Mouse (Mus musculus) testis, adult 2 months (tissue): ENCODE measurements around the gene Ankrd36. TPM values are rescaled to one million over a fixed set of nuclear protein-coding genes. Genes with fewer than 3 reads are reported as not detected.

ENCODE experiments used
- H3K27ac ChIP-seq: fragments of 200-500 bp; 2 replicates; pipeline ENCODE4 v1.5.1; 2012; ENCODE audit warnings: low read depth, low read length; ENCODE audit not compliant: control insufficient read depth, insufficient read depth
- H3K27me3 ChIP-seq: fragments of 200-500 bp; 2 replicates; pipeline ENCODE4 v1.6.1; 2012; ENCODE audit warnings: mild to moderate bottlenecking, low read length, moderate library complexity; ENCODE audit not compliant: control insufficient read depth, insufficient read depth
- H3K36me3 ChIP-seq: fragments of 200-500 bp; 2 replicates; pipeline ENCODE4 v1.6.1; 2012; ENCODE audit warnings: mild to moderate bottlenecking, low read length; ENCODE audit not compliant: control insufficient read depth, insufficient read depth
- H3K4me1 ChIP-seq: fragments of 200-500 bp; 2 replicates; pipeline ENCODE4 v1.6.1; 2012; ENCODE audit warnings: low read length; ENCODE audit not compliant: control insufficient read depth, insufficient read depth
- H3K4me3 ChIP-seq: fragments of 200-500 bp; 2 replicates; pipeline ENCODE4 v1.5.1; 2012; ENCODE audit warnings: low read depth, mild to moderate bottlenecking, low read length, moderate library complexity, mixed read lengths; ENCODE audit not compliant: control insufficient read depth
- CTCF ChIP-seq: fragments of 200-500 bp; IDR thresholded peaks from 2 replicates; pipeline ENCODE4 v1.5.1; 2012; ENCODE audit warnings: low read depth, mild to moderate bottlenecking, inconsistent platforms, low read length, moderate library complexity; ENCODE audit not compliant: control insufficient read depth, insufficient read depth, insufficient replicate concordance
- POLR2A ChIP-seq: fragments of 200-500 bp; IDR thresholded peaks from 2 replicates; pipeline ENCODE4 v1.6.1; 2012; ENCODE audit warnings: low read depth, mild to moderate bottlenecking, inconsistent platforms, low read length, moderate library complexity; ENCODE audit not compliant: control insufficient read depth
- polyA plus RNA-seq: library from polyadenylated mRNA; depleted of rRNA; stranded (reverse); fragments of >200 nt; gene quantifications from 2 replicates; pipeline ENCODE4 v1.2.3, GENCODE M21; 2012

Ankrd36 gene
- polyA plus RNA-seq, 1 experiment: 260 TPM

GRCm38 (mm10) chr11:5551430-5551829 is 18.1 kb upstream of the Ankrd36 start:
- H3K4me3 ChIP-seq: no peak overlapping the region
- no peaks in the 10 kb centered on the region for H3K27me3 ChIP-seq
- no peaks in the 10 kb centered on the region for H3K4me1 ChIP-seq
- TF ChIP-seq POLR2A (no peak), CTCF (no peak)
- H3K36me3 ChIP-seq: no peaks in the 10 kb centered on the region
- no peak overlapping the region for H3K27ac ChIP-seq

- Histone ChIP-seq H3K4me3 (no peak overlapping the region), H3K27ac (no peak overlapping the region), H3K27me3 (no peaks in the 10 kb centered on the region), H3K4me1 (no peaks in the 10 kb centered on the region), H3K36me3 (no peaks in the 10 kb centered on the region)
- TF ChIP-seq POLR2A: no peak
- TF ChIP-seq CTCF: no peak
These were observed 17.6 kb upstream of the Ankrd36 start for GRCm38 (mm10) chr11:5551931-5552330.

- TF ChIP-seq POLR2A (no peak), CTCF (no peak)
- Histone ChIP-seq H3K4me1 (no peaks in the 10 kb centered on the region), H3K36me3 (no peaks in the 10 kb centered on the region), H3K27ac (no peak overlapping the region), H3K27me3 (no peaks in the 10 kb centered on the region), H3K4me3 (no peak overlapping the region)
These were observed 9.2 kb upstream of the Ankrd36 start for GRCm38 (mm10) chr11:5560273-5560672.

- TF ChIP-seq CTCF (no peak), POLR2A (no peak)
- no peak overlapping the region for H3K27ac ChIP-seq
- H3K27me3 ChIP-seq: no peaks in the 10 kb centered on the region
- H3K36me3 ChIP-seq: no peaks in the 10 kb centered on the region
- no peaks in the 10 kb centered on the region for H3K4me1 ChIP-seq
- H3K4me3 ChIP-seq: no peak overlapping the region
These were observed 6.7 kb upstream of the Ankrd36 start for GRCm38 (mm10) chr11:5562625-5563268.

GRCm38 (mm10) chr11:5563898-5564297 is 5.6 kb upstream of the Ankrd36 start:
- H3K27me3 ChIP-seq: no peaks in the 10 kb centered on the region
- H3K36me3 ChIP-seq: no peaks in the 10 kb centered on the region
- no peak overlapping the region for H3K4me3 ChIP-seq
- TF ChIP-seq CTCF (no peak), POLR2A (no peak)
- no peak overlapping the region for H3K27ac ChIP-seq
- H3K4me1 ChIP-seq: peaks cover 7% of the 10 kb centered on the region

GRCm38 (mm10) chr11:5565596-5565995 is 3.9 kb upstream of the Ankrd36 start:
- TF ChIP-seq POLR2A (no peak), CTCF (no peak)
- no peak overlapping the region for H3K27ac ChIP-seq
- peaks cover 12% of the 10 kb centered on the region for H3K4me1 ChIP-seq
- H3K4me3 ChIP-seq: no peak overlapping the region
- H3K27me3 ChIP-seq: no peaks in the 10 kb centered on the region
- H3K36me3 ChIP-seq: peaks cover 1% of the 10 kb centered on the region; the same call in 1 of the 2 replicates

- TF ChIP-seq POLR2A (no peak), CTCF (no peak)
- Histone ChIP-seq H3K27ac (no peak overlapping the region), H3K27me3 (no peaks in the 10 kb centered on the region), H3K4me1 (peaks cover 13% of the 10 kb centered on the region), H3K4me3 (no peak overlapping the region), H3K36me3 (peaks cover 1% of the 10 kb centered on the region; the same call in 1 of the 2 replicates)
These were observed 3.0 kb upstream of the Ankrd36 start for GRCm38 (mm10) chr11:5566506-5566905.
